Mouse (Mus musculus) cerebellum, adult 2 months (tissue): Measurements from ENCODE around the gene P2rx5.

Experiments used
- CTCF ChIP-seq: fragments of 200-500 bp; IDR thresholded peaks from 2 replicates; pipeline ENCODE4 v1.5.1; 2011; ENCODE audit warnings: low read depth, mild to moderate bottlenecking, control low read depth, low read length, moderate library complexity, borderline replicate concordance; ENCODE audit not compliant: insufficient read depth
- POLR2A ChIP-seq: fragments of 200-500 bp; IDR thresholded peaks from 2 replicates; pipeline ENCODE4 v1.6.1; 2011; ENCODE audit warnings: low read length, control low read depth, borderline replicate concordance; ENCODE audit not compliant: insufficient read depth

- TF ChIP-seq POLR2A (no peak), CTCF (peak; percentile 80)
Measured at GRCm38 (mm10) chr11:73137591-73138501, 22.4 kb upstream of the P2rx5 start, which contains the start of gene Haspin.
